Mouse (Mus musculus) neural tube, embryonic 14.5 days (tissue): ENCODE measurements at regions not wholly inside any gene's neighbourhood (a gene's known extent, or its start where the extent isn't known, plus 50 kb on each side); places are given as distances from the start of the nearest gene placed in this dataset.

Source experiments
- ATAC-seq: fragments of 200-750 bp; cut with Nextera tagmentation; 2 replicates; pipeline ENCODE4 v1.8.0; 2017; ENCODE audit warnings: low read depth, mild to moderate bottlenecking, moderate TSS enrichment, moderate library complexity
- H3K27ac ChIP-seq: fragments of 300-500 bp; sonication (generic); 2 replicates; pipeline ENCODE4 v1.5.1; 2014; ENCODE audit warnings: low read depth, mild to moderate bottlenecking, control low read depth, low read length, moderate library complexity, mixed read lengths
- H3K27me3 ChIP-seq: fragments of 300-500 bp; sonication (generic); 2 replicates; pipeline ENCODE4 v1.6.1; 2014; ENCODE audit warnings: low read length; ENCODE audit not compliant: control insufficient read depth, insufficient read depth
- H3K36me3 ChIP-seq: fragments of 300-500 bp; sonication (generic); 2 replicates; pipeline ENCODE4 v1.6.1; 2014; ENCODE audit warnings: low read length, mixed read lengths; ENCODE audit not compliant: control insufficient read depth, insufficient read depth
- H3K4me1 ChIP-seq: fragments of 300-500 bp; sonication (generic); 2 replicates; pipeline ENCODE4 v1.6.1; 2014; ENCODE audit warnings: low read length; ENCODE audit not compliant: control insufficient read depth, insufficient read depth
- H3K4me2 ChIP-seq: fragments of 300-500 bp; sonication (generic); 2 replicates; pipeline ENCODE4 v1.6.1; 2014; ENCODE audit warnings: mild to moderate bottlenecking, low read depth, low read length, control low read depth
- H3K4me3 ChIP-seq: fragments of 300-500 bp; sonication (generic); 2 replicates; pipeline ENCODE4 v1.5.1; 2014; ENCODE audit warnings: low read depth, low read length, control low read depth, mixed read lengths
- H3K9ac ChIP-seq: fragments of 300-500 bp; sonication (generic); replicated peaks from 2 replicates; pipeline ENCODE4 v1.6.1; 2014; ENCODE audit warnings: low read depth, mild to moderate bottlenecking, control low read depth, low read length, mixed read lengths
- H3K9me3 ChIP-seq: fragments of 300-500 bp; sonication (generic); 2 replicates; pipeline ENCODE4 v1.6.1; 2016; ENCODE audit warnings: low read length; ENCODE audit not compliant: control insufficient read depth
- WGBS: fragments of 180-500 bp; shearing (Covaris S2); extraction: QIAGEN DNeasy Blood & Tissue Kit; methylation state at CpG from one replicate; pipeline ENCODE4 v1.1.7; 2014; 5-methylcytosine and 5-hydroxymethylcytosine counted together

- no peak for ATAC-seq
Measured at GRCm38 (mm10) chr4:87637629-87638379, 395.4 kb downstream of the Mllt3 start.

GRCm38 (mm10) chr4:87611116-87611515 lies 380.8 kb upstream of the Slc24a2 start:
- no peak overlapping the region for H3K27ac ChIP-seq
- WGBS: 91% methylated on average over 1 of the region's 1 CpGs
- no peaks in the 10 kb centered on the region for H3K4me1 ChIP-seq
- H3K4me3 ChIP-seq: no peak overlapping the region
- H3K36me3 ChIP-seq: no peaks in the 10 kb centered on the region
- ATAC-seq: no peak
- H3K4me2 ChIP-seq: no peak overlapping the region
- no peak overlapping the region for H3K9ac ChIP-seq
- no peaks in the 10 kb centered on the region for H3K9me3 ChIP-seq
- no peaks in the 10 kb centered on the region for H3K27me3 ChIP-seq

More at GRCm38 (mm10) chr4:87637629-87638379, 395.4 kb downstream of the Mllt3 start:
- no peaks in the 10 kb centered on the region for H3K27me3 ChIP-seq
- no peak overlapping the region for H3K9ac ChIP-seq
- H3K27ac ChIP-seq: no peak overlapping the region
- H3K9me3 ChIP-seq: no peaks in the 10 kb centered on the region
- no peak overlapping the region for H3K4me3 ChIP-seq
- 27% methylated on average over 3 of the region's 3 CpGs for WGBS
- no peaks in the 10 kb centered on the region for H3K36me3 ChIP-seq
- peaks cover 7% of the 10 kb centered on the region; the same call in 1 of the 2 replicates for H3K4me1 ChIP-seq
- no peak overlapping the region for H3K4me2 ChIP-seq

GRCm38 (mm10) chr4:87593644-87594043 lies 363.4 kb upstream of the Slc24a2 start:
- no peak for ATAC-seq
- Histone ChIP-seq H3K27me3 (no peaks in the 10 kb centered on the region), H3K9ac (no peak overlapping the region), H3K4me1 (no peaks in the 10 kb centered on the region), H3K4me3 (no peak overlapping the region), H3K27ac (no peak overlapping the region), H3K36me3 (no peaks in the 10 kb centered on the region), H3K4me2 (no peak overlapping the region), H3K9me3 (no peaks in the 10 kb centered on the region)
- WGBS: 83% methylated on average over 3 of the region's 3 CpGs

- Histone ChIP-seq H3K36me3 (no peaks in the 10 kb centered on the region), H3K4me3 (no peak overlapping the region), H3K27ac (no peak overlapping the region), H3K9me3 (no peaks in the 10 kb centered on the region), H3K4me2 (no peak overlapping the region), H3K9ac (no peak overlapping the region), H3K27me3 (no peaks in the 10 kb centered on the region), H3K4me1 (no peaks in the 10 kb centered on the region)
- 84% methylated on average over 3 of the region's 3 CpGs for WGBS
- ATAC-seq: no peak
Measured at GRCm38 (mm10) chr4:87590797-87591196, 360.5 kb upstream of the Slc24a2 start.

GRCm38 (mm10) chr4:87578164-87578563 lies 347.9 kb upstream of the Slc24a2 start:
- WGBS: 8% methylated on average over 3 of the region's 3 CpGs
- H3K4me1 ChIP-seq: no peaks in the 10 kb centered on the region
- no peak overlapping the region for H3K4me3 ChIP-seq
- H3K4me2 ChIP-seq: no peak overlapping the region
- no peaks in the 10 kb centered on the region for H3K9me3 ChIP-seq
- no peak overlapping the region for H3K9ac ChIP-seq
- no peaks in the 10 kb centered on the region for H3K27me3 ChIP-seq
- no peak overlapping the region for H3K27ac ChIP-seq
- ATAC-seq: no peak
- H3K36me3 ChIP-seq: no peaks in the 10 kb centered on the region

GRCm38 (mm10) chr4:87570950-87571349 lies 340.7 kb upstream of the Slc24a2 start:
- H3K27ac ChIP-seq: 0 out of 2 replicates have a peak overlapping the region, but pooled peaks have one; percentile 13
- no peaks in the 10 kb centered on the region for H3K36me3 ChIP-seq
- no peaks in the 10 kb centered on the region for H3K9me3 ChIP-seq
- peak overlapping the region; percentile 9; the same call in 1 of the 2 replicates for H3K4me3 ChIP-seq
- WGBS: 15% methylated on average over 8 of the region's 8 CpGs
- H3K9ac ChIP-seq: no peak overlapping the region
- peak; percentile 54; the same call in 1 of the 2 replicates for ATAC-seq
- no peaks in the 10 kb centered on the region for H3K27me3 ChIP-seq
- H3K4me2 ChIP-seq: peak overlapping the region; percentile 39
- peaks cover 18% of the 10 kb centered on the region; the same call in 1 of the 2 replicates for H3K4me1 ChIP-seq

GRCm38 (mm10) chr4:87570470-87570891 lies 340.2 kb upstream of the Slc24a2 start:
- Histone ChIP-seq H3K9me3 (no peaks in the 10 kb centered on the region), H3K27me3 (no peaks in the 10 kb centered on the region), H3K9ac (no peak overlapping the region), H3K27ac (0 out of 2 replicates have a peak overlapping the region, but pooled peaks have one; percentile 13), H3K36me3 (no peaks in the 10 kb centered on the region), H3K4me3 (peak overlapping the region; percentile 9; the same call in 1 of the 2 replicates), H3K4me1 (peaks cover 18% of the 10 kb centered on the region; the same call in 1 of the 2 replicates), H3K4me2 (peak overlapping the region; percentile 39)
- ATAC-seq: peak; percentile 98
- 12% methylated on average over 13 of the region's 13 CpGs for WGBS

- no peaks in the 10 kb centered on the region for H3K36me3 ChIP-seq
- H3K9ac ChIP-seq: no peak overlapping the region
- H3K9me3 ChIP-seq: no peaks in the 10 kb centered on the region
- H3K4me1 ChIP-seq: peaks cover 18% of the 10 kb centered on the region; the same call in 1 of the 2 replicates
- H3K27me3 ChIP-seq: no peaks in the 10 kb centered on the region
- 83% methylated on average over 2 of the region's 2 CpGs for WGBS
- H3K4me3 ChIP-seq: no peak overlapping the region
- no peak for ATAC-seq
- H3K27ac ChIP-seq: no peak overlapping the region
- H3K4me2 ChIP-seq: no peak overlapping the region
Measured at GRCm38 (mm10) chr4:87566616-87567015, 336.3 kb upstream of the Slc24a2 start.

GRCm38 (mm10) chr4:87554912-87555311 lies 324.6 kb upstream of the Slc24a2 start:
- Histone ChIP-seq H3K4me1 (no peaks in the 10 kb centered on the region), H3K27me3 (no peaks in the 10 kb centered on the region), H3K4me3 (no peak overlapping the region), H3K4me2 (no peak overlapping the region), H3K36me3 (no peaks in the 10 kb centered on the region), H3K27ac (no peak overlapping the region), H3K9ac (no peak overlapping the region), H3K9me3 (no peaks in the 10 kb centered on the region; the same call in 1 of the 2 replicates)
- WGBS: 90% methylated on average over 3 of the region's 3 CpGs
- no peak for ATAC-seq
